Mouse (Mus musculus) layer of hippocampus, adult 9-11 months (tissue): ENCODE measurements at regions not wholly inside any gene's neighbourhood (a gene's known extent, or its start where the extent isn't known, plus 50 kb on each side); places are given as distances from the start of the nearest gene placed in this dataset.

Experiments used
- DNase-seq: peaks from one replicate; pipeline ENCODE4 v3.0.0; 2022

DNA sequence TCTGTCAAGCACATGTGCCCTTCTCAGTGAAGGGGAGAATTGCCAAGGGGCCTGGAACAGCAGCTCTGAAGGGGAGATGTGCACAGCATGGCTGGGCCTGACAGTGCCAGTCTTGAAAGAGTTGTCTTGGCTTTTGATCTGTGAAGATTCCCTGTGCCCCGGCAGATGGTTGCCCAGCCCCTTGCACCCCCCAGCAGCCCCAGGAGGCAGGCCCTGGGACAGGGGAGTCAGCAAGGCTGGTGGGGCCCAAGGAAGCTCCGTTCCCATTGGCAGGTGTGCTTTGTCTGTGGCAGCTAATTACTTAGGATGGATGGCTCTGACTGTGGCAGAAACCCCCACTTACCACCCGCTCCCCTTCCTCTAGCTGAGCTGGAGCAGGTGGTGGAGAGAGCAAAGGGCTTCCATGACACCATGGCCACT lies 58.6 kb downstream of the Tspan17 start:
- no peak for DNase-seq

DNA sequence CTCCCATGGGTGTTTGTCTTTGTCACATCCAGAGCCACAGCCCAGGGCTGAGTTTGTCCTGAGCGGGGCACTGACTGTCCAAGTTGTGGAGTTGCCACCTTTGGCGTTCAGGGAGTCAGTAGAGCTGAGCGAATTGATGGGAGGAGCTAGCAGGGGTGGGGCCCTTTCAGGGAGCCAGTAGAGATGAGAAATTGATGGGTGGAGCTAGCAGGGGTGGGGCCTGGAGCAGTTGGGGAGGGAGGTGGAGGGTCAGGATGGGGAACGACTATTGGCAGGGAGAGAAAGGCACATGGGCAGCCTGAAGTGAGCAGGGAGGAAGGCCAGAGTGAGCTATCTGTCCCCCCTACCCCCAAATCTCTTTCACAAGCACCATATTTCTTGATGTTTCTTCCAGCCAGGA lies 62.0 kb downstream of the Tspan17 start:
- DNase-seq: no peak

DNA sequence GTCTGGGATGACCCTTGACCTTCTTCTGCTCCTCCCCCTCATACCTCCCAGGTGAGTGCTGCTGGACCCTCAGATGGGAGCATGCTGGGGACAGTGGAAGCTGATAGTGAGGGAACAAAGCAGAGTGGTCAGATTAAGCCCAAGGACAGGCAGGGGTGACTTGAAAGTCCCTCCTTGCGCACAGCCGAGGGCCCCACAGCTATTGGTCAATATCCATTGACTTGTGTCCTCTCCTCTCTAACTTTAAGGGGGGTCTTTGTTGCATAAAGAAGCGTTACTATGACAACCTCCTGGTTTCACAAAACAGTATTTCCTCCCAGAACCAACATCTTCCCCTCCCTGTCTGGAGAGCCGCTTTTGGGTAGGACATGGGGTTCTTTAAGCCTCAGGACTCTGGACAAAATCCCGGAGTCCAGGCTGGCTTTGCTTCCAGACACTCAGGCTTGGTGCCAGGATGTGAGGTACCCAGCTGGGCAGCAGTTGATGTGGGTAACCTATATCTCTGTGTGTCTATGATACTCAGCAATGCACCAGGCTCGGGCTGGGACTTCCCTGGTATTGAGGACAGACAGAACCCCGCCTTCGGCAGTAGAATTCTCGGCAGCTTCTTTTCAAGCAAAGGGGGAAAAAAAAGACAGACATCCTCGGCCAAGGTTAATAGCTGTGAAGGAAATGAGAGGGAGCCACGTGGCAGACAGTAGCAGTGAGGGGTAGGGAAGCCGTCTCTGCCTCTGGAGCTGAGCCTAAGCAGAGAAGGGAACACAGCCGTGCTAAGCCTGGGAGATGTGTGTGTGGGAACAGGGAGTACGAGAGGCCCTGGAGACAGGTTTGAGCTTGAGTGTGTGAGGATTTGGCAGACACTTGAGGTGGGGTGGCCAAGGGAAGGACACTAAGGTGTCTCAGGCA lies 66.4 kb downstream of the Tspan17 start:
- DNase-seq: no peak

DNA sequence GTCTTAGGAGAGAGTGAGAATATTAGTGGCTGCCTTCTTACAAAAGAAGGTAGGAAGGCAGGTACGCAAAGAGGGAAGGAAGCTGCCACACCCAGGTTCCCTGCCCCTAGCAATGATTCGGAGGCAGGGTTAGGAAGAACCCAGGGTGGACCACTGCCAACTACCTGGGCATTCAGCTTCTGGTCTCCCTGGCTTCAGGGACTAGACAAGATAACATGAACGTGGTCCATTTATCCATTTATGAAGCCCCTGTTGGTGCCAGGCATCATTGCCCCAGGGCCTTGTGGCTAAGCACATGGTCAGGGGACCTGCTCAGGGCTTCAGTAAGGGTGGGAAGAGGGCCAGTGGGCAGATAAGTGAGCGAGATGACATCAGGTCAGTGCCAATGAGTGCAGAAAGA lies 73.8 kb downstream of the Tspan17 start:
- DNase-seq: no peak

DNA sequence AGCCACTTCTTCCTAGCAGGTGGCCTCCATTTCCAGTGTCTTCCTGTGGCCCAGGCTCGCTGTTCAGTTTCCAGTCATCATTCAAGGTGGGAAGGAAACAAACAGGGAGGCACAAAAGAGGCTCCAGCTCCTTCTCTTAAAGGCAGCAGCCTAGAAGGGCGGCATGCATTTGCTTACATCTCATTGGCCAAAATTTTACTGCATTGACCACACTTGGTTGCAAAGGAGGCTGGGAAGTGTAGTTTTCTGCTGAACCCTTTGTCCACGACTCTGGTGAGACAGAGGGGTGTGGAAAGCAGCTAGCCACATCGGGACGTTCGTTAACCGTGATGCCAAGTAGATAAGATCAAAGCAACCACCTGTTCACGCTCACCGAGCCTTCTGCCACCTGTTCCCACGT lies 74.9 kb downstream of the Tspan17 start:
- no peak for DNase-seq

DNA sequence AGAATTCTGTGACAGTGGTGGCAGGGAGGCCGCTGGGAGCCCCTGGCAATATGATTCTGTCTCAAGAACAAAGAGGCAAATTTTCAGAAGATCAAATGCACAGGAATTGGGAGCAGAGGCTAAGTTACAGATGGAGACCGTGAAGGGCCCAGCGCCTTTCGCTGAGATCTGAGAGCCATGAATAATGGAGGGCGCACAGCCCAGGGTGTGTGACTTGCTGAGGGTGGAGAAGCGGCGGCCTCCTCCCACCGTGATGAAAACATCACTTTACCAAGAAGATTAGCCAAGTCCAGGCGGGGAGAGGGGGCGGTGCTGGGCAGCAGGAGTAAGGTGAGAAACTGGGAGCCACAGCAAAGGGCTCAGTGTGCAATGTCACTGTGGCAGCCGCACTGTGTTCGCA lies 77.2 kb upstream of the Unc5a start:
- no peak for DNase-seq

DNA sequence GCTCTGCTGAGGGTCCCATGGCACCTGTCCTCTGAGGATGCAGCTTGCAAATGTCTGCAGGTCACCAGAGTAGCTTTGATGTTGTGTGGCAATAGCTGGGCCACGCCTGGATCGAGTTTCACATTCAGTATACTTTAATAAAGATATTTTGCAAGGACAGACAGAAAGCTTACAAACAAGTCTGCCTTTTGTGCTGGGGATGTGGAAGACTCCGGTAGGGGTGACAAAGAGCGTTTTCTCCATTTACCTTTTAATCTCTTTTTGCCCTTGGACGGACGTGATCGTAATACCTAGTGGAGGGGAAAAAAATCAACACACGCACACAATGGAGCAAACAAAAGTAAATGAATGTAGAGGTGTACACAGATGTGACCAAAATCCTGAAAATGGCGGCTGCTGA lies 75.3 kb upstream of the Unc5a start:
- no peak for DNase-seq

DNA sequence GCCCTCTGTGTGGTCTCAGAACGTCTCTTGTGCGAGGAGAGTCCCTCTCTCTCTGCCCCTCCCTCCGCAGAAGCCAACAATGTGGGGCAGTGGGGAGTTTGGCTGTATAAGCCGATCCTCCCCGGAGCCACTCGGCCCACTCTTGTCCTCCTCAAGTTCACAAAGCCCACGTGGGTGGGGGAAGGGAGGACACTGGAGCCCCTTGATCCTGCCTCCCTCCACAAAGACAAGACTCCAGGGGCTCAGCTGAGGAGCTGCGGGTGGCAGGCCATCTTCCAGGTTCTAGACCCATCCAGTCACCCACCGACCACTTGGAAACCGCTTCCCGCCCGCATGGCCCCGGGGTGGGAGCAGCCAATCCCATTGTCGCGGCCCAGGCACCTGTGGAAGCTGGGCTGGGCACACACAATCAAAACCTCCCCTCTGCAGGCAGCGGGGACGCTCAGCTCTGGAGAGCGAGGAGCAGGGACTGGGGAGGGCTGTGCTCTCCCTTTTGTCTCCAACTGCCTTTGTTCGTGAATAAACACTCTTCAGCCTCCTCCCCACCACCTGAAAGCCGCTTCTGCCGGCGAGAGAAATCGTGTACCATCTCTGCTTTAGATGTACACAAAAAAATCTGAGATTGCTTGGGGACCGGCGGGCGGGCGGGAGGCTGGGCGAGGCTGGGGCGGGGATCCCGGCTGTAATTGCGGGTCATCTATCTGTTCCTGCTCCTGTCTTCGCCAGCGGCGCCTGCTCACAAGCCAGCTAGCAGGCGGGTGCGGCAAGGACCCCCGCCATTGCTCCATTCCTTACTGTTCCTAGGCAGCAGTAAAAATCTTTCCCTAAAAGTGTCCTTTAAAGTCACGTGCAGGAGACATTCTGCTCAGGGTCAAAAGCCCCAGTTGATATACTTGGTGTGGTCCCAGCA lies 74.7 kb upstream of the Unc5a start:
- no peak for DNase-seq

DNA sequence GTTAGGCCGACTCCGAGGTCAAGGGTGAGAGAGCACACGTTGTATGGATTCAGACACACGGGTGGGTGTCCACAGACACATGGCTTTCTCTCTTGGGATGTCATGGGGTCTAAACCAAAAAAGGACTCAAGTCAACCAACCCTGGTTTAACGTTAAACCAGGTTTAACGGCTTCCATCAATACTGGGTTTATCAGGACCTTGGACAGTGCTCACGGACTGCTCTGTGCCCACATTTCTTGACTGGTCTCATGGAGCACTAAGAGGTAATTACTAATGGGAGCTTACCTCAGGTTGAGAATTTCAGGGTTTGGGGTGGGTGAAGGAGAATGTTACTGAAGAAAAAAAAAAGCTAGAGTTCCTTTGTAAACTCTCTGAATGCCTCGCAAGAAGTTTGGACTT lies 72.7 kb upstream of the Unc5a start:
- no peak for DNase-seq

DNA sequence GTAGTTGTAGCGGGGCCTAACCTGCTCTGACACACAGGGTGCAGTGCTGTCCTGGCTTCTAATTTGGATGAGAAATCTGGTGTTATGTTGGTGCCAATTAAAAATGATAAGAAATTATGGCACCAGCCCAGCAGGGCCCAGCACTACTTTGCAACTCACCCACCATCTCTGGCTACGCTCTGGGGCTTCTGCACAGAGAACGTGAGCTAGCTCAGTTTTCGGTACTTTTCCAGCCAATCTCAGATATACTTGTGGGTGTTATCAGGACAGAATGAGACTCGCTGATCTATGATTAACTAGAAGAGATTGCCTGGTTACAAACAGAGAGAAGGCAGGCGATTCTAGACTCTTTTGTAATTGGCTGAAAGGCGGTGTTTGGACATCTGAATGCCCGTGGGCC lies 71.6 kb upstream of the Unc5a start:
- DNase-seq: peak; percentile 88

DNA sequence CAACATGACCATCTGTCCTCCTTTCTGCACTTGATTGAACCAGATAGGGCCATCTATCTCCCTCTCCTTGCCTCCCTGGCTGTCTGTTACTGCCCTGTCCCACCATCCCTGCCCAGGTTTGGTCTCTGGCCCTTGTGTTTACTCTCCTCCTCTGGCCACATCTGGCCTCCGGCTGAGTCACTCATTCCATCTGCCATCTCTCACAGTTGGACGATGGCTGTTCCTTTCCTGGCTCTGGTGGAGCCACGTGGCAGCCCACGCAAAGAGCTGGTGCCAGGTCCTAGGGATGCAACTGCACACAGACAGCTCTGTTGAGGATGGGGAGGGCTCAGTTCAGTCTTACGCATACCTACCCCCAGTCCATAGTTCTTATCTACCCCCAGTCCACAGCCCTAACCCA lies 69.9 kb upstream of the Unc5a start:
- DNase-seq: peak; percentile 88

DNA sequence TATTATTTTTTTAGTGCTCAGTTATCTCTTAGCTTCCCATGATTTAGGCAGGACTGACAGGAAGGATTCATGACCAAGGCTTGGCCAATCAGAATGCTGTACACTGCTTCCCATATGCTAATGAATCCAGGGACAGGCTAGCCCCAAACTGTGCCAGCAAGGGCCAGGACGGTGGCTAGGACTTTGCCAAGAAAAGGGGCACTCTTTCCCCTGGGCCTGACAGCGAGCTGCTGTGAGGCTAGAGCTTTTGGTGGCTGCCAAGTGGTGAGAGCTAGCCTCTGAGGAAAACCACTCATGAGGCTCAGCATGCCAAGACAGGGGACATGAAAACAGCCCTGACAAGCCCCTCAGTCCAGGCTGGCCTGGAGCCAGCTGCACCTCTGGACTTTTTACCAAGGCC lies 69.0 kb upstream of the Unc5a start:
- DNase-seq: no peak

DNA sequence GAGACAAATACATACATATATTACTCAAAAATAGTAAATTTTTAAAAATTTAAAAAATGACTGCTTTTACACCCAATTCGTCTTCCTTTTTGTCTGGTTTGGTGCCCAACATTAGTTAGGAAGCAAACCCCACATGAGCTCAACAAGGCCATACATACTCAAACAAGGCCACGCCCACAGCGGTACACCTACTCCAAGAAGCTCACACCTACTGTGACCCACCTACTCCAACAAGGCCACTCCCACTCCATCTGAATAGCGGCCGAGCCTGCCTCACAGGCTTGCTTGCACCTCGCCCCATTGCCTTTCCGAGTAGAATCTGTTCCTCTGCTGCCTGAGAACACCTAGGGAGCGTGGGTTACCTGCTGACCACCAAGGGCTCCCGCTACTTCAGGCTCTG lies 66.4 kb upstream of the Unc5a start:
- no peak for DNase-seq

DNA sequence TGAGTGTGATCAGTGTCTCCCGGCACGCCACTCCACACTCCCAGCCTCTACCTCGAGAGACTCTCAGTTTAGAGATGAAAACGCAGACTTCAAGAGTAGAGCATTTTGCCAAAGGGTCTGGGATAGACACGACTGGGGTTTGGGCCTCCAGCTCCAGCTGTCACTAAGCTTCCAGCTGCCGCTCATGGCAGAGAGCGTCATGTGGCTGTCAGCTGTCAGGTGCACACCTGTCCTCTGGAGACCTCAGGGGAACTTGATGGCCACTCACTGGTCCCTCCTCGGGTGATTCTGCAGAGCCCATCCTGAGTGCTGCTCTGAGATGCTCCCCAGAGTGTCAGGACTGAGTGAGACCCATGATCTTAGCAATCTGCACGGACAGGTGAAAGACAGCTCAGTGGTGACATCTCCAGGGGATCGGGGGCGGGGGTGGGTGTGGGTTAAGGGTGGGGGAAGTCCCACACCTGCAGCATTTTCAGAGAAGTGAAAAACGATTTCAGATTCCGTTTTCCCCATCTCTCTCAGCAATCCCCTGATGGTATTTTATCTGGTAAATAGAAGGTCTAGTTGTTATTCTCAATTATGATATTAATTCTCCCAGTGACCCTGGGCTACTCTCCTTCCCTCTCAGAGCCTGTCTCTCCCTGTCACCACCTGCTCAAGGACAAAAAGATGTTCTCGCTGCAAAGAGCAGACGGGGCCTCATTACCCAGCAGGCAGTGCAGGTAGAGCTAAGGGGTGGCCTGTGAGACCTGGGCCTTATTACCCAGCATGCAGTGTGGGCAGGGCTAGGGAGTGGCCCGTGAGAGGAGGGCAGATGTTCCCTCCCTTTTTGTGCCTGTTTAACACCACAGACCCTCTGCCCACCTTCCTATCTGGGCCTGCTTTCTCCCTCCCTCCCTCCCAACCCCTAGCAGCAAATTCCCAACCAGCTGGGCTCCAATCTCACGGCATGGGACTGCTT lies 65.2 kb upstream of the Unc5a start:
- DNase-seq: no peak

DNA sequence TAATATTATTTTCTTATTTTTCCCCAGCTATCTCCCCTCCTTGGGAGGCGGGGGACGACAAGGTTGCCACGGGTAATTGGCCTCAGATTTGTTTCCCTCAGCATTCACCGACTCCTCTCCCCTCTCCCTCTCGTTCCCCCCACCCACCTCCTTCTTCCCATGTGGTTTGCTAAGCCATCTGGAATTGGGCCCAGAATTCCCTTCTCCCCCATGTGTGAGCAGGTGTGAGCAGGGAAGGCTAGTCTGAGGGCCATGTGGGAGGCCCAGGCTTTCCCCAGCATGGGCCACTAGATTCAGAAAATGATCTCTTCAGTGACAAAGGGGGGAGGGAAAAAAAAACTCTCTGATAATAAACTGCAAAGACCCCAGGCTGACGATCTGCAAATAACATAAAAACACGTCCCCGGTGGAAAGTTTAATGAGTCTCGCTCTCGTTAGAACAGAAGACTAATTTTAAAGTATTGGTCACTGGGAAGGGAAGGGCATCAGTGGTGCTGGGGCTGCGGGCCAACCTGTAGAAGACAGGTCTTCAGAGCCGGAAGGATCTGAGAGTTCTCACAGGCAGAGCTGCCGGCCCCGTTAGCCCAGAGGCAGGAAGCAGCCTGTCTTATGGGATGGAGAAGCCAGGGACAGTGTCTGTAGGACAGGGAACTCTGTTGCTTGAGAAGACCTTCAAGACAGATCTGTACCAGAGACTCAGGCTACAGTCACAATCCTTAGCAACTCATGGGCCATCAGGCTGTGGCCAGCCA lies 64.3 kb upstream of the Unc5a start:
- DNase-seq: peak; percentile 62

DNA sequence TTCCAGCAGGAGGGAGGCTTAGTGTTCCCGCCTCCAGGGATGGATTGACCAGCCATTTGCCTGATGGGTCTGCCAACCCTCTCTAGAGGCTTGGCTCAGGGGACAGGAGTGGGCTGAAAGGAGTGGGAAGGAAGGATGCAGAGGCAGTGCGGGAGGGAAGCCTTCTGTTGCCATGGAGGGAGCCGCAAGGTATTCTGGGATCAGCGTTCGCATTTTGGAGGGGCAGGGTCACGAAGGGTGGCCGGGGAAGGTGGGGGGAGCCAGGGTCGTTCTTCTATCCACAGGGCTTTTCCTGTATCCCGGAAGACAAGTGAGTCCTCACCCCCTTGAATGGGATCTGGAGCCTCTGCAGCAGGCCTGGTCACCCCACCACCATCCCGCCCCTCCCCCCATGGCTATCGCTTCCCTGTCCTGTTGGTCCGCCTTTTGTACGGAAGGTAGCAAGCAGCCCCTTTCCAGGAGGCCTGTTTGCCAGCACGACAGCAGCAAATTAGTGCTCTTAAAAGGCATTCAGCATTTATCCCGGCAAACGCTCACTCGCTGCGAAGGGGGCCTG lies 61.8 kb upstream of the Unc5a start:
- DNase-seq: peak; percentile 64

DNA sequence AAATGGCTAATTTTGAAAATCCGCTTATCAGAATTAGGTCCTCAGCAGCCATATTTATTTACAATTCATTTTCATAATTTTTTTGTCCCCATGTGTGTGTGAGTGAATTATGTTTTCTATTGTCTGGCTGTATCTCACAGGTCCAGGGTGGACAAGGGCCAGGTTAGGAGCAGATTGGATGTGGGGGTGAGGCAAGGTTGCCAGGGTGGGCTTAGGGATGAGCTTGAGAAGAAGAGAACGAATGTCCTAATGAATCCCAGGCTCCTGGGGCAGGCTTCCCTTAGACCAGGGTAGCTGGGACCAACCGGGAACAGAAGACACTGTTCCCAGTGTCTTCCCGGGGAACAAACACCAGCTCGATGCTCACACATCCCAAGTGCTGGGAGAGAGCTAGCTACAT lies 61.2 kb upstream of the Unc5a start:
- no peak for DNase-seq

DNA sequence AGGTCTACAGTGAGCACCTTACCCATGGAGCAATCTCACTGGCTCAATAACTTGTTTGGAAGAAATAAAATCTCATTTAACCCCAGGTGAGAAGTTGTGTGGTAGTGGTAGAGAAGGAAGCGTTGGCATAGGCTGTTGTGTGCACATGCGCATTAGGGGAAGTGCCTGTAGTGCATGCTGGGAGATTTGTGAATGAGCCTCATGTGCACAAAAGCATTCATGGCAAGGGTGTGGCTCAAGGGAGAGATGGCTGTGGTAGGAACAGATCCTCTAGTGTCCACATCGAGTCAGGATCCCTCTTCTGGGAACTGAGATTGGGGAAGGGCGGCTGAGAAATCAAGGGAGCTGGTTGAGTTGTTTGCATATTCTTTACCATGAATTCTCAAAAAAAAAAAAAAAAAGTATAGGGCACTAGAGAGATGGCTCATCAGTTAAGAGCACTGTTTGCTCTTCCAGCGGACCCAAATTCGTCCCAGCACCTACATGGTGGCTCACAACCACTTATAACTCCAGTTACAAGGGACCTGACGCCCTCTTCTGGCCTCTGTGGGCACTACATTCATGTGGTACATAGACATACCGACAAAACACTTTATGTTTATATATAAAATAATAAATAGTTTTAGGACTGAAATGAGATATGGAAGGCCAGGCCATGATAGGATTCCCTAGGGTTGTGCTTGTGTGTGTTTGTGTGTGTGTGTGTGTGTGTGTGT lies 59.4 kb upstream of the Unc5a start:
- DNase-seq: no peak

DNA sequence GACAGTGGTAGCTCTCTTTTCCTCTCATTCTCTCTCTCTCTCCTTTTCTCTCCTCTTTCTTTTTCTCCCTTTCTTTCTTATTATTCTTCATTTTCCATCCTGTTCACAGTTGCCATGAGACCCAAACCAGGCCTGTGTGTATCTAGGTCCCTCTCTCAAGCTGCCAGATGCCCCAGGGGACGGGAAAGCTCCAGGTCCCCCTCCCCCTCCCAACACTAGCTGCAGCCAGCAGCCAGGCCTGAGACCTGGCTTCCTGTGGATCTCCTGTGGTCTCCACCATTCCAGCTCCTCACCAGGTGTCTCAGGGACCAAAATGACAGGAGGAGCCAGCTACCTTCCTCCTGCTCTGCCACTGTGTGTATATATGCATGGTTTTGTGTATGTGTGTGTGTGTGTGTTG lies 56.6 kb upstream of the Unc5a start:
- DNase-seq: no peak

DNA sequence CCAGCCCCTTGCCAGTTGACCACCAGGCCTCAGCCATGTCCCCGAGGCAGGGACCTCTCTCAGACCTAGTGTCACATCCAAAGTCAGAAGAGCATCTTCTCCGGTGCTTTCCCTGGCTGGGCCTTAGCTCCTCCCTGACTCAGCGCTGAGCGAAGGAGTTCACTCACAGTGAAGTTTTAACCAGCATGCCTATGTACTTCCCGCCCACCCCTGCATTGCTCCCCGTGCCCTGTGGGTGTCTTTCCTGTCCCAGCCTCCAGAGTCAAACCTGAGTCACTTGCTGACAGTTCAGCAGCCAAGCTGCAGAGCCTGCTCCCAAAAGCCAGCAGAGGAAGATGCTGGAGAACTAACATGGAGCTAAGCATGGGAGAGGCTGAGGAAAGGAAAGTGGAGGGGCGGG lies 55.6 kb upstream of the Unc5a start:
- no peak for DNase-seq

DNA sequence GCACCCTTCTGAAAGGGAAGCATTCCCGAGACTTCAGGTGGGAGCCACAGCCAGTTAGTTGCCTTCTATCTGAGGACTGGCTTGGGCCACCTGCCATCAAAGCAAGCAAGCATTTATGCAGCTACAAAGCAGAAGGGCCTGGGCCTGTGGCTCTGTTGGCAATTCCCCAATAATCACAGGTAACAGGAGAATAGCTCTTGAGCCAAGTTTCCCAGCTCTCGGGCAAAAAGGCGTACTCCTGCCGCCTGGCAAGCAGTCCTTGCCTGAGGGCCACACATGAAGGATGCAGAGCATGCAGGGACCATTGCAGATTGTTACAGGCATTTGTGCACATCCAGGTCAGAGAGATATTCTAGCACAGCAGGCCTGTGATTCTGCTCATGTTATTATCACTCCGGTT lies 53.2 kb upstream of the Unc5a start:
- DNase-seq: no peak
